Comparison of ENCODE assay signal across 8 mouse cellular contexts in genomic region chr14:59597398-59598259, GRCm38 (mm10). TPM values are rescaled to one million over a fixed set of nuclear protein-coding genes. Genes with fewer than 3 reads are reported as not detected.
A peak's percentile ranks its signal among the peaks of the same experiment; 100 is the strongest.
DNase-seq lines count a peak whose midpoint lies in the region; ATAC-seq and TF ChIP-seq lines count a peak whose summit lies in the region.

Gene Cdadc1 (minus strand): TSS chr14:59597959.

- H3K9me3 ChIP-seq in hindbrain, embryonic 10.5 days = no peaks in the 10 kb centered on the region
- no peaks in the 10 kb centered on the region for H3K9me3 ChIP-seq in lung, postnatal 0 days (ENCODE audit: low read length)

- H3K27me3 ChIP-seq in hindbrain, embryonic 10.5 days (ENCODE audit: insufficient read depth, poor library complexity, severe bottlenecking) = 0 out of 2 replicates have a peak, but pooled peaks cover under 1% of the 10 kb centered on the region
- no peaks in the 10 kb centered on the region for H3K27me3 ChIP-seq in lung, postnatal 0 days (replicated peaks; ENCODE audit: insufficient read depth, low read length)

- peak within 1 kb of the TSS; percentile 87 for H3K9ac ChIP-seq in lung, postnatal 0 days (replicated peaks; ENCODE audit: low read depth)

- peaks cover 10% of the 10 kb centered on the region; the same call in 1 of the 2 replicates for H3K36me3 ChIP-seq in hindbrain, embryonic 10.5 days
- peaks cover 3% of the 10 kb centered on the region; the same call in 1 of the 2 replicates for H3K36me3 ChIP-seq in lung, postnatal 0 days (ENCODE audit: insufficient read depth, low read length)

- DNase-seq in MEL-GATA-1-ER (ENCODE audit: extremely low read depth, low read depth) = peak; percentile 77
- peak; percentile 98 for DNase-seq in cerebellum, adult 8-10 months
- peak; percentile 92 for DNase-seq in forelimb bud, embryonic 11.5 days (ENCODE audit: low read depth, low spot score)
- peak; percentile 97 for DNase-seq in hindbrain, embryonic 10.5 days (ENCODE audit: low spot score)
- DNase-seq in layer of hippocampus, adult 9-11 months = peak; percentile 93
- peak; percentile 89 for DNase-seq in lung, postnatal 0 days (ENCODE audit: low spot score)
- DNase-seq in ovary, postnatal 14 days (ENCODE audit: low spot score) = peak; percentile 99
- peak; percentile 96 for DNase-seq in thymus, postnatal 14 days

- peak; percentile 95 for ATAC-seq in lung, postnatal 0 days

- peak within 1 kb of the TSS; percentile 67 for H3K4me2 ChIP-seq in lung, postnatal 0 days (replicated peaks; ENCODE audit: low read depth, low read length)

- peak within 1 kb of the TSS; percentile 92 for H3K4me3 ChIP-seq in hindbrain, embryonic 10.5 days
- H3K4me3 ChIP-seq in lung, postnatal 0 days (ENCODE audit: low read depth, low read length) = peak within 1 kb of the TSS; percentile 92

- no peak; the same call in 1 of the 2 replicates for TF ChIP-seq EP300 in lung, postnatal 0 days (IDR thresholded peaks at IDR 0.05)

- H3K27ac ChIP-seq in hindbrain, embryonic 10.5 days = peak within 1 kb of the TSS; percentile 89
- peak within 1 kb of the TSS; percentile 70 for H3K27ac ChIP-seq in lung, postnatal 0 days (ENCODE audit: low read length)

- under 1% methylated on average over 47 of the region's 48 CpGs for WGBS in hindbrain, embryonic 10.5 days
- 3% methylated on average over 40 of the region's 48 CpGs for WGBS in lung, postnatal 0 days

- peaks cover 14% of the 10 kb centered on the region for H3K4me1 ChIP-seq in hindbrain, embryonic 10.5 days (replicated peaks)
- peaks cover 7% of the 10 kb centered on the region; the same call in 1 of the 2 replicates for H3K4me1 ChIP-seq in lung, postnatal 0 days (ENCODE audit: insufficient read depth, low read depth, low read length)

- peak; percentile 60 for TF ChIP-seq CTCF in lung, postnatal 0 days (IDR thresholded peaks at IDR 0.05)

RNA-seq across cellular contexts. Expression of gene Cdadc1, which starts in this region (rescaled TPM):
- polyA plus RNA-seq in hindbrain, embryonic 10.5 days (2016; fragmentation: Nextera tagmentation; extraction: Ambion mirVana) = 23.5 and 26.3 TPM in 2 replicates
- polyA plus RNA-seq in lung, postnatal 0 days (2015; fragmentation: Nextera tagmentation; extraction: Ambion mirVana) = 42.0 and 42.3 TPM in 2 replicates

Comparison
In these comparisons a context has a peak if more than half of its experiments do, and no peak if none do; other contexts are left out.
1. Peak in every context shown above with its lines: DNase-seq, ATAC-seq, H3K4me3 ChIP-seq and H3K27ac ChIP-seq.